In the genomic region with DNA sequence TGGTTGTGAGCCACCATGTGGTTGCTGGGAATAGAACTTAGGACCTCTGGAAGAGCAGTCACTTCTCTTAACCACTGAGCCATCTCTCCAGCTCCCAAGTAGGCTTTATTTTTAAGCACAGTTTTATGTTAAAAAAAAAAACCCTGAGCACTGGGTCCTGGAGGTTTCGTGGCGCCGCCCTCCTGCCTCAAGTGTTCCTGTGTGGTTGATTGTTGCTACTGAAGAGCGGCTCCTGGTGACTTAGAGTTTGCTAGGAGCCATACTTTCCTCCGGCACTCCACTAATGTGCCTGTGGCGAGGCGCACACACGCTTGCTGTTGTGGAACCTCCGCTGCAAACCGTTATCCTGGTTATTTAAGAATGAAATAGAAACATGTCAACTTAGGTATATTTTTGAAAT, we compare ENCODE assay signal across 21 mouse cellular contexts. TPM values are rescaled to one million over a fixed set of nuclear protein-coding genes. Genes with fewer than 3 reads are reported as not detected.
A peak's percentile ranks its signal among the peaks of the same experiment; 100 is the strongest.
DNase-seq lines count a peak whose midpoint lies in the region; ATAC-seq and TF ChIP-seq lines count a peak whose summit lies in the region.
"Had no signal": no experiment of that assay in that cellular context is flagged by ENCODE, and none has a peak within 500 bp of the region (broad histone marks: within the 10 kb centered on the region; RNA-seq: fewer than 3 reads in every experiment).

No protein-coding gene starts in this region.

- H3K36me3 ChIP-seq in embryonic facial prominence, embryonic 12.5 days, result no peaks in the 10 kb centered on the region; the same call in 1 of the 2 replicates
- H3K36me3 ChIP-seq in embryonic facial prominence, embryonic 10.5 days (replicated peaks), result peaks cover 23% of the 10 kb centered on the region
- H3K36me3 ChIP-seq in forebrain, embryonic 16.5 days (ENCODE audit: control insufficient read depth, insufficient read depth), result no peaks in the 10 kb centered on the region

- peak; percentile 31; the same call in 1 of the 2 replicates for TF ChIP-seq CTCF in layer of hippocampus, adult 2 months (conservative IDR thresholded peaks at IDR 0.05)

- H3K4me3 ChIP-seq in embryonic facial prominence, embryonic 12.5 days, result no peak overlapping the region
- no peak overlapping the region for H3K4me3 ChIP-seq in embryonic facial prominence, embryonic 10.5 days
- no peak overlapping the region for H3K4me3 ChIP-seq in layer of hippocampus, adult 2 months
- H3K4me3 ChIP-seq in forebrain, embryonic 16.5 days (replicated peaks; ENCODE audit: low read length), result no peak overlapping the region
- H3K4me3 ChIP-seq: limb, embryonic 13.5 days; myocyte; neural tube, embryonic 13.5 days had no signal

- H3K9ac ChIP-seq in embryonic facial prominence, embryonic 12.5 days, result no peak overlapping the region
- no peak overlapping the region for H3K9ac ChIP-seq in forebrain, embryonic 16.5 days (replicated peaks; ENCODE audit: low read depth, low read length)
- H3K9ac ChIP-seq: liver, embryonic 14.5 days; neural tube, embryonic 13.5 days had no signal

- H3K27me3 ChIP-seq in embryonic facial prominence, embryonic 12.5 days, result no peaks in the 10 kb centered on the region
- H3K27me3 ChIP-seq in embryonic facial prominence, embryonic 10.5 days (replicated peaks; ENCODE audit: low read depth, poor library complexity, severe bottlenecking), result no peaks in the 10 kb centered on the region
- no peaks in the 10 kb centered on the region for H3K27me3 ChIP-seq in forebrain, embryonic 16.5 days (replicated peaks; ENCODE audit: control insufficient read depth, insufficient read depth, low read length)
- H3K27me3 ChIP-seq: limb, embryonic 13.5 days; neural tube, embryonic 13.5 days had no signal

- no peak overlapping the region for H3K4me2 ChIP-seq in embryonic facial prominence, embryonic 12.5 days (replicated peaks)
- H3K4me2 ChIP-seq in forebrain, embryonic 16.5 days (ENCODE audit: low read length), result no peak overlapping the region
- H3K4me2 ChIP-seq: heart, embryonic 11.5 days; neural tube, embryonic 13.5 days had no signal

- peaks cover 63% of the 10 kb centered on the region for H3K4me1 ChIP-seq in embryonic facial prominence, embryonic 12.5 days
- H3K4me1 ChIP-seq in embryonic facial prominence, embryonic 10.5 days, result peaks cover 65% of the 10 kb centered on the region
- peaks cover 39% of the 10 kb centered on the region for H3K4me1 ChIP-seq in forebrain, embryonic 16.5 days (replicated peaks; ENCODE audit: control insufficient read depth, insufficient read depth, low read length)

- peak overlapping the region; percentile 82 for H3K27ac ChIP-seq in embryonic facial prominence, embryonic 12.5 days
- H3K27ac ChIP-seq in embryonic facial prominence, embryonic 10.5 days (replicated peaks), result no peak overlapping the region
- H3K27ac ChIP-seq in layer of hippocampus, adult 2 months, result peak overlapping the region; percentile 99; the same call in 1 of the 2 replicates
- H3K27ac ChIP-seq in forebrain, embryonic 16.5 days (ENCODE audit: low read length), result no peak overlapping the region
- H3K27ac ChIP-seq: liver, embryonic 14.5 days; macrophage had no signal

- no peak for DNase-seq in embryonic facial prominence, embryonic 10.5 days (ENCODE audit: low spot score)
- DNase-seq in layer of hippocampus, adult 2 months (ENCODE audit: low spot score in 2 of 2), result no peak
- DNase-seq in layer of hippocampus, postnatal 14 days (ENCODE audit: low spot score in 2 of 2), result no peak
- DNase-seq in lung, postnatal 36 days, result peak; percentile 70
- DNase-seq in lung, adult 18-20 months, result no peak
- DNase-seq in Muller cell, postnatal 12 days (ENCODE audit: inconsistent ontology term), result no peak
- DNase-seq: cerebellum, adult 9-11 months; kidney, adult 8-10 months; kidney, postnatal 14 days; layer of hippocampus, postnatal 36 days had no signal

- no peaks in the 10 kb centered on the region for H3K9me3 ChIP-seq in embryonic facial prominence, embryonic 12.5 days
- no peaks in the 10 kb centered on the region for H3K9me3 ChIP-seq in embryonic facial prominence, embryonic 10.5 days
- no peaks in the 10 kb centered on the region for H3K9me3 ChIP-seq in forebrain, embryonic 16.5 days (ENCODE audit: control insufficient read depth, low read length)
- H3K9me3 ChIP-seq: limb, embryonic 13.5 days; neural tube, embryonic 13.5 days had no signal

- ATAC-seq in embryonic facial prominence, embryonic 12.5 days (ENCODE audit: insufficient number of reproducible peaks, insufficient read depth, low FRiP score, low TSS enrichment), result no peak
- no peak for ATAC-seq in forebrain, embryonic 16.5 days
- ATAC-seq: forebrain, embryonic 14.5 days; hindbrain, postnatal 0 days; midbrain, embryonic 16.5 days had no signal

- 95% methylated on average over 10 of the region's 10 CpGs for WGBS in embryonic facial prominence, embryonic 12.5 days
- 95% methylated on average over 10 of the region's 10 CpGs for whole genome bisulfite sequencing in embryonic facial prominence, embryonic 10.5 days
- 97% methylated on average over 10 of the region's 10 CpGs for WGBS in forebrain, embryonic 16.5 days

RNA-seq across cellular contexts. Expression of a gene that starts 16.5 kb away (rescaled TPM):
- polyA plus RNA-seq in embryonic facial prominence, embryonic 12.5 days (2016; fragmentation: Nextera tagmentation; extraction: Ambion mirVana), result 55.6 and 61.0 TPM in 2 replicates
- polyA plus RNA-seq in embryonic facial prominence, embryonic 10.5 days (2016; fragmentation: Nextera tagmentation; extraction: Ambion mirVana), result 50.6 and 51.8 TPM in 2 replicates
- total RNA-seq in layer of hippocampus, adult 2 months (2021), result 100 to 1,000 TPM; 226 to 239 TPM
- 100 to 1,000 TPM; 171 to 174 TPM for total RNA-seq in layer of hippocampus, postnatal 14 days (2021)
- polyA plus RNA-seq in forebrain, embryonic 16.5 days (2015; fragmentation: Nextera tagmentation; extraction: Ambion mirVana), result 76.9 and 83.7 TPM in 2 replicates

Comparison
In these comparisons a context has a peak if more than half of its experiments do, and no peak if none do; other contexts are left out.
1. H3K27ac ChIP-seq: peak in embryonic facial prominence, embryonic 12.5 days (single experiment) and layer of hippocampus, adult 2 months (single experiment); none in embryonic facial prominence, embryonic 10.5 days (single experiment) and forebrain, embryonic 16.5 days (single experiment).